Mouse (Mus musculus): ENCODE measurements around the gene Immp1l. TPM values are rescaled to one million over a fixed set of nuclear protein-coding genes. Genes with fewer than 3 reads are reported as not detected.

Immp1l gene
- total RNA-seq (2022) = 10 to 100 TPM; 22.1 to 37.2 (median 27.0) TPM

DNA sequence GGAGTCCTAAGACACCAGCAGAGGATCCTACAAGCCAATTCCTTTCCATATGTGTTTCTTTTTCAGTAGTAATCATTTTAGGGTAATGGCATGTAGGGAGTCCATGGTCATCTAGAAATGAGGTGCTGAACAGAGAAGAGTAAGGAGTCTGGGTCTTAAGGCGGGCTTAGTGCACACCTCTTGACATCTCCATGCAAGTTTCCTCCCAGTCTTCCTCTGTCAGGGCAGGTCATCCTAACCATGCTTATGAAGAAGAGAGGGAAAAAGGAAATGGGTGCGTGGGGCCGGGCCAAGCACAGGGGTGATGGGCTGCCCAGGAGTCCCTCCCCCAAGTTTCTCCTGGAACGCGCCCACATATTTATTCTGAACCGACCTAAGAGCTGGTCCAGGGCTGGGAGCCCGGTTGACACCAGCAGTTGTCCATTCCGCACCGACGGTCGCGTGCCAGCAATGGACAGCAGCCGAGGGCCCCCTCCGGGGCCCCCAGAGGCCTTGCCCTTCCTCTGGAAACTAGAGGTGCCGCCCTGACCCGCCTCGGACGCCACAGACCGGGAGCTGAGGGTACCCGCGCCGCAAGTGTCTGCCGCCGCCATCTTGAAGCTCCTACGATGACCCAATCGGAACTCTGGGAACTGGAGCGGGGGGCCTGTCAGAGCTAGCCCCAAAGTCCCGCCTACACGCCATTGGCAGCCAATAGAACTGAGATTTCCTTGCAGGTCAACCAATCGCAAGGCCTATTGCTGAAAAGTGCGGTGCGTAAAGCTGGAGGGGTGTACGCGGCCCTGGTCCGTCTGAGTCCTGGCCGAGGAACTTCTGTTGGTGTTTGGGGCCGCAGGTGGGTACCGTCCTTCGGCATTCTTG lies at the start of gene Immp1l, which contains the start of gene Elp4:
Immp1l (plus strand) TSS at position 743 of the 861 bp plus-strand sequence.
Elp4 (minus strand) TSS at position 669 of the 861 bp plus-strand sequence.
- peak; percentile 96 to 99 for DNase-seq (ENCODE audit: low spot score in 2 of 2)

DNA sequence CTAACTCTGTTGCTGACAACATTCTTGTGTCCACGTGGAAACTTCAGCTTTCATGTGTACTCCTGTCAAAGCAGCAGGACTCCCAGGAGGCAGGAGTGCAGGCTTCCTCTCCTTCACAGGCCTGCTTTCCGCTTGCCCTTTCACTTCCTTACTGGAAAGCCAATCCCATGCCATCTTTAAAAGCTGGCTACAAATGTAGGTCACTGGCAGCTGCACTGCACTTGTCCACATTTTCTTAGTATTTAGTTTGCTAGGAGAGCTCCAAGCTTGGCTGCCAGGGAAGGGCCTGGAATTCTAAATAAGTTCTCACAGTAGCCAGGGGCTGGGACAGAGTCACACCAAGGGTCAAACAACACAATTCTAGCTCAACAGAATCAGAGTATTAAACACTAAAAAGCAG lies 49.7 kb upstream of the Immp1l start:
- peak; percentile 40 to 56 for DNase-seq (ENCODE audit: low spot score in 2 of 2)

DNA sequence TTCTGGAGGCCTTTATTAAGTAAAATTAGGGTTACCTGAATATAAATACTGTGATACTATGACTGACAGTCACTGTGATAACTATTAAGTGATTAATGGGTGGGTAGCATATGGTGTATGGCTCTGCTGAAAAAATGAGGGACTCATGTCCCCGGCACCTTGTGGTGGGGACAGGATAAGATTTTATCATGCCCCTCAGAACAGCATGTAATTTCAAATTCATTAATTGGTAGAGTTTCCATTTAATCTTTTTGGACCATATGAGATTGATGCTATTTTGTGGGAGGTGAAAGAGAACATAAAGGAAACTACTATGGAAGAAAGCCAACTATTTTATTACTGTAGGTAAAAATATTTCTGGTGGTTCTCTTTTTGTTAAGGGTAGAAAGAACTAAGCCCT lies 31.0 kb upstream of the Immp1l start:
- DNase-seq (ENCODE audit: low spot score in 2 of 2) = no peak

DNA sequence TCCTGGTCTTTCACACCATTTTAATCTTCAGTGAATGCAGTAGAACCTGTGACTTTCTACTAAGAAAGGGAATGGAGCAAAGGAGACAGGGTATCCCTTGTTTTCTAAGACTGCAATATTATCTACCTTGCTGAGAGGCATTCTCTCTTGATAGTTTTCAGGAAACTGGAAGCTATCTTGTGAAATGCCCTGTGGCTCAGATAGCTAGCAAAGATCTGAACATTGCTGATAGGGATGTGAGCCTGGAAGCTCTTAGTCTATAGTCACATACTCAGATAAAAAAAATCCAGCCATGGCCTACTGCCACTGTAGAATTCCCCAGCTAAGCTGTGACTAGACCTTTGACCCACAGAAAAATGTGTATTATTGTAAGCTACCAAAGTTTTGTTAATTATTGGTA lies 13.6 kb upstream of the Immp1l start:
- no peak for DNase-seq (ENCODE audit: low spot score in 2 of 2)

DNA sequence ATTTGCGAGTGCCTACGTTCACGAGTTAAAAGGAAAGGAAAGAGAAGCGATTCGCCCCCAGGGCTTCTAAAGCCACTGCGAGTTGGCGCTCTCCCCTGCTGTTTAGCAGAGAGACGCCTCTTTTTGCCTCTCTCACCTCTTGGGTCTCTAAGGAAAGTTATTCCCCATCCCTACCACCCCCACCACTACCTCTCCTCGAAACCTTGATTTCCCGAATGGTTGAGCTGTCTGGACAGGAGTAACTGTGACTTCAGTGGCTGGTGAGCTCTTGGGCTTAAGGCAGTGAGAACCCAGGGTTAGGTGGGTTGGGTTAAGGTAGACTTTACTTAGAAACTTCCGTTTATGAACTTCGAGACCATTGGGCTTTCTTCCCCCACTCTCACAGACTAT lies 314 bp downstream of the Immp1l start:
- DNase-seq (ENCODE audit: low spot score in 2 of 2) = no peak

DNA sequence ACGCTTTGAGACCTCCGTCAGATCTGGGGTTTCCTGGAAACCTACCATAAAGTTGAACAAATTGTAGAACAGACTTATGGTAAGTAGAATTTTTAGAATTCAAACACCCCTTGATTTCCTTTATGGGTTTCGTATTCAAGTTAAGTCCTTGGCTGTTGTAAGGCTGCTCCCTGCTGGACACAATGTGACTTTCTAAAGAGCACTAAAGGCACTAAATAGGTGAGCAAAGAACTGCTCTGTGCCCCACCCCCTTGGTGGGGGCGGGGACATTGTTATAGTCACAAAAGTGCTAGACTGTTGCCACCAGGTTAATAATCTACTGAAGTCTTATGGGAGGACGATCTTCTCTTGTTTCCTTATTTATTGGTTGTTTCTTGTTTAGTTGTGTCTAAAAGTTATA lies 3.9 kb downstream of the Immp1l start:
- no peak for DNase-seq (ENCODE audit: low spot score in 2 of 2)

DNA sequence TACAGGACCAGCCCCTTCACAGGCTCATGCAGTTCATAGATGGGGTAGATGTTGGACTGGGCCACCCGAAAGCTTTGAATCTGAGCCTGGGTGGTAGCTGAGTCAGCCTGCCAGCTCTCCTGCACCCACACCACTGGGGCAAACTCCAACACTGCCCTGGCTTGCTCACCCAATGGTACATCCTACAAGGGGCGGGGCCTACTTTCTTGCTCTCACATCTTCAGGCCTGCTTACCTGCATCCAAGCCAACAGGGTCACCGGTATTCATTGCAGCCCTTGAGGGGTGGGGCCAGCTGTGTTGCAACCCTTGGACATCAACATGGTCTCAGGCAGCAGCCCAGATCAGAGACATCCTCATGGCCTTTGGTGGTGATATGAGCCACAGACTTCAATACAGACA lies 6.2 kb downstream of the Immp1l start:
- no peak for DNase-seq (ENCODE audit: low spot score in 2 of 2)

DNA sequence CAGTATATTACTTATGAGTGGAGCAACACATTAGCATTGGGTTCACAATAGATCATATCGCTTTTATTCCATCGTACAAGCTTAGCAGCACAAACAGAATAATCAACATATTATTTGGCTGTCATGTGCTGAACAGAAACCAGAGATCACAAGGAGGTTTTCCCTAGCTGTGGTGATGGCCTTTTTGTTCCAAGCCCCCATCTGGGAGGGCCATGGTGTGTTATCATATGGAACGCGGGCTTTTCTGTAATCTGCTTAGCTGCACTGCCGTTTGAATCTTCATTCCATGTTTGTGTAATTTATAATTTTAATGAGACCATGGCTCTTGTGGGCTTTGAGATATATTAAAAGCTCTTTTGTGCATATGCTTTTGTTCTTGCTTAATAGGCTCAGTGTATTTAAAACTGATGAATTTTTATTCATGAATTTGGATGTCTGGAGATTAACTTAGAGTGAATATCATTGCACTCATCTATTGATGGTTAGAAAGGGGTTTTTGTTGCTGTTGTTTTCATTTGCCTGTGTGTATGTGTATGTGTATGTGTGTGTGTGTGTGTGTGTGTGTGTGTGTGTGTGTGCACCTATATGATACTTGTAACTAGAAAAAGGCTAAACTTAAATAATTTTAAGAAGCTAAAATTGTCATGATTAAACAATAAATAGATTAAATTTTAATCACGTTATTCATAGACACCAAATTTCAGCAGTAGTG lies 9.4 kb downstream of the Immp1l start:
- DNase-seq (ENCODE audit: low spot score in 2 of 2) = no peak

DNA sequence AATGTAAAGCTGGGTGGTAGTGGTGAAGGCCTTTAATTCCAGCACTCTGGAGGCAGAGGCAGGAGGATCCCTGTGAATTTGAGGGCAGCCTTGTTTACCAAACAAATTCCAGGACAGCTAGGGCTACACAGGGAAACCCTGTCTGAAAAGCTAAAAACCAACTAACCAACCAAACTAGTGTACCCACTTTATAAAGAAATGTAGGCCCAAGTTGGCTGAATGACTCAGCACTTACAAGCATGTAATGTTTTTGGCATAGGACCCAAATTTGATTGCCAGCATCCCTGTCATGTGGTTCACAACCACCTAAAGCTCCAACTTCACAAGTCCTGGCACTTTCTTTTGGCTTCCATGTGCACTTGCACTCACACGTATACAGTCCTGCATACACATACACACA lies 12.2 kb downstream of the Immp1l start:
- no peak for DNase-seq (ENCODE audit: low spot score in 2 of 2)

DNA sequence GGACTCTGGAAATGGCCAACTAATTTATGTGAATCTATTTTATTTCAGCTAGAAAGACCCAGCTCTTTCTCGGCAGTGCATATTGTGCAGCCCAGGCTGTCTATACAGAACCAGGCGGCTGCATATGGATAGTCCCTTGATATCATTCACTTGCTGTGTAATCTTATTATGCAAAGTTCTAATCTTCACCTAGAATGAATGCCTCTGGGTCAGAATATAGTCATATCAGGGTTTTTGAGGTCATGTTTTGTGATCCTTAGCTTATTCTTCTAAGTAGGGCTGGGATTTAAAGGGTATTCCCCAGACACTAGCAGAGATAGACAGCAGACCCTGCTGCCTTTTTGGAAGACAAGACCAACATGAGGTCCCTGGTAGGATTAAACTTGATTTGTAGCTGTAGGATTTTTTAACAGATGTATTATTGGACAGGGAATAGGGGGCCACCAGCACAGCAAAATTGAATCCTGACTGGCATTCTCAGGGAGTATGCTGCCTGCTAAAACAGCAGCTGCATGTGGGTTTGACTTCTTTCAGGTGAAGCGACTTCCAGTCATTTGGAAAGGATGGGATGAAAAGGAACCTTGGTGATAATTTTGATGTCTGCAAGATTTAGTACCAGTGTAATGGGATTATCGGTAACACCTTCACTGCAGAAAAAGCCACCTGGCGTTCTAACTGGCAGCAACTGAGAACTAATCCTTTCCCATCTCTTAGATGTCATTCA lies 13.3 kb downstream of the Immp1l start:
- DNase-seq (ENCODE audit: low spot score in 2 of 2) = no peak

DNA sequence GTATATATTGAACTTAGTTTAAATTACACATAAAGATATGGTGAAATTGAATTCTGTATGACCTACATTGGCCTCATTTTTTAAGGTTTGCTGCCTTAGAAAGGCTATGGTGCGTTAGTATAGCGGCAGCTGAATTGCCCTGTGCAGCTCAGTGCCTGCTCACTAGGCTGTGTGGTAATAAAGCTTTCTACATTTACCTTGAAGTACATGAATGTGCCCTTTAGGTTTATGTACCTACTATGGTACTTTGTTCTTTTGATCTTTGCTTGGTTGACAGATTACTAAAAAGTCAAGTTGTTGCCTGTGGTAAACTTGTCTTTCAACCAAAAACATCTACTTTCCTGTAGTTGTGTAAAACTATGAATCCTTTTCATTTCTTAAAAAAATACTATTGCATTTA lies 45.7 kb downstream of the Immp1l start:
- no peak for DNase-seq (ENCODE audit: low spot score in 2 of 2)

DNA sequence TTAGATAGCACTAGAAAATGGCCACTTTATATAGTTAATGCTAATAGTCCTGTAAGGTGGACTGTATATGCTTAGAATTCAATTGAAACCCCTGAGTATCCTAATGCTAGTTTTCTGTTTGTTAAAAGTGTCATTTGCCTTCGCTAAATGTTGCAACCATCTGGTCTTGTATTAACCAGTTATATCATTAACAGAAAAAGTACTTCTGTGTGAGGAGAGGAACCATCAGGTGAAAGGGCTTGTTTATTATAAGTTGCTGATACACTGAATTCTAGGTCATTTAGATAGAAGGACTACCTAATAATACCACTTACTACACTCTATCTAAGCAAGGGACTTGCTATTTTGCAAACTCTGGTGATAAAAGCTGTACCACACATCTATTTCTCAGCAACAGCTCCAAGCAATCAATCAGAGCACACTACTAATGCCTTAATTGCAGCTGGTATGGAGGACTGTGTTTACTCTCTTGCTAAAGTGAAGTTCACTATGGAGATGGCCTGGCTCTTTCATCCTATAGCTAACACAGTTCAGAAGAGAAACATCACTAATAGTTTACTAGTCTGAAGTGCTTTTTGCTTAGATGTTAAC lies 47.0 kb downstream of the Immp1l start:
- no peak for DNase-seq (ENCODE audit: low spot score in 2 of 2)

DNA sequence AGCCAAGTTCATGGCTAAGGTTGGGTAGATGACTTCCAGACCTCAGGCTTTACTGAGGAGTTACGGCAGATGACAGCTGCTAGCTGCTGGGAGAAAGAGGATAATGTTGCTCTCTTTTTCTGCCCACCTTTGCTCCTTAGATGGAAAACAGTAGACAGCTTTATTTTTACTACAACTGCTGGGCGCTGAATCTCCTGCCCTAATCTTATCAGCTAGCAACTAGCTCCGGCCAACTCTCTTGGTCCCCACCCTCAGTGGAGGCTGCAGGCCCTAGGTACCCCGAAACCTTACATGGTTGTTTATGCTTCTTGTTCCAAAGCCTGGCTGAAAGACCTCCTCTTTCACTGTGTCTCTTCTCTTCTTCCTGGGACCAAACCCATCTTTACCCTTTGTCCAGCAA lies 49.4 kb downstream of the Immp1l start:
- DNase-seq (ENCODE audit: low spot score in 2 of 2) = no peak

DNA sequence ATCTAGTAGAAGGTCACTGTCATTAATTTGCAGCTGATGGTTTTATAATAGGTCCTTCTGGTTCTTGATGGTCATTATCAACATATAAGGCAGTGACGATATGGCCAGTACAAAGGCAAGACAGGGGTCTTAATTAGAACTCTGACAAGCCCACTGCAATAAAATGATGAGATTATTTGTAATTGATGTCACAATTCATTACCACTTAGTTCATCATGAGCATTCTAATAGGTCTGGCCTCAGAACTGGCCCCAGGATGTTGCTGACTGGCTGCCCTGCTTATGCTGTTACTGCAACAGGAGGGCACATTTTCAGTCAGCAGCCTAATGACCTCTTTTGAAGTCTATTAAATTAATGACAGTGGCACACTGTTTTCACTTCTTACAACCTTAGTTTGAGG lies 59.0 kb downstream of the Immp1l start:
- no peak for DNase-seq (ENCODE audit: low spot score in 2 of 2)

DNA sequence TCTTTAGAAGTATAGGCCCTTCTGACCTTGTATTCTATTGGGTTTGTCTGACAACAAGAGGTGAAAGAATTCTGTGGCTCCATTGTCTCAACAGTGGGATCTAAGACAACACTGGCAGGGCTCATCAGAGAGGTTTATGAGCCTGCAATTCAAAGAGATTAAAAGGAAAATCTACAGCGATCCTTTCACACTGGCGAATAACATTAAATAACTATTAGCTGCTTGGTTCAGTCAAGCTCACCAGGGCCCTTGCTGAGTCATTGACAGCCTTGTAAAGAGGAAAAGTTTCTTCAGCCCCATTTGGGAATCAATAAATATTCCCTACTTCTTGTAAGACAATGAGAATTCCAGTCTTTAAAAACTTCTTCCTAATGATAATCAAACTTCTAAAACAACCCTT lies 69.5 kb downstream of the Immp1l start:
- DNase-seq (ENCODE audit: low spot score in 2 of 2) = no peak

DNA sequence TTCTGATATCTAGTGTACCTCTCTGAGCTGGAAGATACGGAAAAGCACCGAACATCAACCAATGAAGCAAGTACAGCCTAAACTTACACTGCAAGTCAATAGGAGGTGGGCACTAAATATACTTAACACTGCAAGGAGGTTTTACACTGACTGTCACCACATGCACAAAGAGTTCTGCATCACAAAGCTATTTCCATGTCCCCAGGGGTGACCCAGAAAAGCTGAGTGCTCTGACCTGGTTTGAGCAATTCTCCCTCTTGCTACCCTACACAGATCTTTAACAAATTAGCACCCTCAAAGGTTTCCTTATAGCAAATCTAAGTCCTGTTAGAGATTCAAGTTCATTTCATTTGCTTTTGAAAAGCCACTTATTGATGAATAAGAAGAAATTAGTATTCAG lies 73.6 kb downstream of the Immp1l start:
- no peak for DNase-seq (ENCODE audit: low spot score in 2 of 2)

DNA sequence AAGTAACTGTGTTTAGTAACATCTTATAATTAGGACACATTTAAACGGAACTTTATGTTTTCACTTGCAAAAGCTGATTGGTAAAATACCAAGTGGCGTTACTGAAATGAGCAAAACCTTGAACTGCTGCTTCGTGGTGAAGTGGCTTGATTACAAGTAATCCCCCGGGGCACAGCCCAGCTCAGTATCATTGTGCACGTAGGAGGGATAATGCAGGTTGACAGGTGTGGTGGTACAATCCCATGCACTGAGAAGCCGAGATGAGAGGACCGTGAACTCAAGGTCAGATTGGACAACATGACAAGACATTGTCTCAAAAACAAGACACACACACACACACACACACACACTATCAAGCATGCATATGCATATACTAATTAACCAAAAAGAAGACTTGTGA lies 80.8 kb downstream of the Immp1l start:
- no peak for DNase-seq (ENCODE audit: low spot score in 2 of 2)

DNA sequence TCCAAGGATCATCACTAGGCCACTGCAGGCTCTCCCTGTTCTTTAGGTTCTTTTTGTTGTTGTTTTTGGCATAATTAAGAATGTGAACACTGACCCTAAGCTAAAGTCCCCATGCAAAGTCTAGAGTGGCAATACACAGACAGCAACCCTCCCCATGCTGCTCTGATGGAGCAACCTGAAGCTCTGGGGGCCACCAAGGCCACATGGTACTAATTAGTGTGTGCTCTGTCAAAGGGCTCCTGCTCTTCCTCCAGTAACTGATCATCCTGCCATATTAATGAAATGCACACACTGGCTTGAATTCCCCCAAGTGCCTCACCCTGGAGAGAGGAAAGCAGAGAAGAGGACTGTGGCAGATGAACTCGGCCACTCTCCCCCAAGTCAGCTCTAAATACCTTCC lies 82.7 kb downstream of the Immp1l start:
- DNase-seq (ENCODE audit: low spot score in 2 of 2) = no peak

DNA sequence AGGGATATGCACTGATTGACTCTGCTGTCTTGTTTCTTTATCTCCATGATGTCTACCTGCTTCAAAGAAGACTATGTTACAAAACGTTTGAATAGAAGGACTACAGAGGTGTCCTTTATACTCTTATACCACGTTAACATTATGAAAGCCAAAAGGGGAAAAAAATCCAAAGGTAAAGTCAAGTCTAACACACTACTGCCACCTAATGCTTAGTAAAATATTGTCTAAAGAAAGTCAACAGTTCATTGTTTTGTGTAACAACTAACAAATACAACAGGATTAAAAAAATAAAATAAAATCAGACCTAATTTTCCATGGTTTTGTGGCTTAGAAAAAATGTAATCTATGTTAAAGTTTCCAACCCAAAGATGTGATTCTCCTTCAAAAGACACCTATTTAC lies 83.6 kb downstream of the Immp1l start:
- DNase-seq (ENCODE audit: low spot score in 2 of 2) = no peak

DNA sequence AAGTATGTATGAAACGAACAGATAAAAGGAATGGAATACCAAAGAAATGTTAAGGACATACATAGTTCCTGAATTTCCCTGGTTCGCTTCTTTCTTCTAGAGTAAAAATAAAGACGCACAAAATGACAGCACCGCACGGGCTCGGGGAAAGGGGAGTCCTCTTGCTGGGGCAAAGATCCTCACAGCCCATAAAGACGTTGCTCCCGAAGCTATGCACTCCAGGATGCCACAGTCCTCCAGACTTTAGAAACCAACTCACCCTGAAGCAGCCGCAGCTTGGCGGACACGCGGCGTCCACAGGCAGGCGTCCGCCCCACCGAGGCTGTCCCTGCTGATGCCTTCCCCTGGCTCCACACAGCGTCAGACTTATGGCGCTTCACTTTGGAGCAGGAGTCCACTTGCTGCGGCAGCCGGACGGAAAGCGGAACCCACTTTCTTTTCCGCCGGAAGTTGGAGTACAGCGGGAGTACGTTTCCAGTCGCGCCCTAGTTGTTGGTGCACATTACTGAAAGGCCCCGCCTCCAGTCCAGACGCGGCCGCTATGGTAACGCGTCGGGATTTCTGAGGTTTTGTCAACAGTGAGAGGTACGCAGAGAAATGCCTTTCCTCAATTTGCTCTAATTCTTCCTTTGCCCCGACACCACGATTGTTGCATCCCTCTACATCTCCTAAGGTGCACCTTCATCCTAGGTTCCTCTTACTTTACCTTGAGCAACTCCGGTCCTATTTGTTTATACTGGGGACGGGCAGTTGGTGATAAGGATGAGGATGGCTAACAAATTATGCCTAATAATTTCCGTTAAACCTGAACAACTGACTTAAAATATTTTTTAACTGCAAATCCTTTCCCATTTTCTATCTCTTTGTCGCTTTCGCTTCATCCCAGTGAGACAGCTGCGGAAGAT lies 98.6 kb downstream of the Immp1l start, which contains the start of gene Dnajc24:
Dnajc24 (minus strand) TSS at position 715 of the 905 bp plus-strand sequence.
- peak; percentile 89 to 94 for DNase-seq (ENCODE audit: low spot score in 2 of 2)

DNA sequence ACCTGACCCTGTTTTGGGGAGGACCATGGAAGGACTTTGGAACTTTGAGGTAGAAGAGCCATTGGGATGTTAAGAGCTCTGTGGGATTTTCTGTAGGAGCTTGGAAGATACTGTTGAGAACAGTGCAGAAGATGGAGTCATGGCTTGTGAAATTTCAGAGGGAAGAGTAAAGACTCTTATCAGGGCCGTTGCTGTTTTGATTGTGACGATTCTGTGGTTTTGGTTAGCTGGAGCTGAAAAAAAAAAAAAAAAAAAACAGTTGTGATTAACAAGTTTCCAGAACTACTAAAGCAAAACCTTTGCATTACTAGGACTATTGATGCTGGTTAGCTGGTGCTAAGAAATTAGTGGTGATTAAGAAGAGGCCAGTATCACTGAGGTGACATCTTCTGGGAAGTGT lies 104.0 kb downstream of the Immp1l start:
- no peak for DNase-seq (ENCODE audit: low spot score in 2 of 2)
